Mouse (Mus musculus): ENCODE data around the gene Skint11. TPM values are rescaled to one million over a fixed set of nuclear protein-coding genes. Genes with fewer than 3 reads are reported as not detected.
"Not testable (repeated sequence)": the region's sequence is repeated elsewhere in the genome, so short reads cannot be mapped to it uniquely, and the experiment has no call there.

Gene Skint11
- not detected in 2 replicates for polyA plus RNA-seq (2015; fragmentation: Nextera tagmentation; extraction: Ambion mirVana)

DNA sequence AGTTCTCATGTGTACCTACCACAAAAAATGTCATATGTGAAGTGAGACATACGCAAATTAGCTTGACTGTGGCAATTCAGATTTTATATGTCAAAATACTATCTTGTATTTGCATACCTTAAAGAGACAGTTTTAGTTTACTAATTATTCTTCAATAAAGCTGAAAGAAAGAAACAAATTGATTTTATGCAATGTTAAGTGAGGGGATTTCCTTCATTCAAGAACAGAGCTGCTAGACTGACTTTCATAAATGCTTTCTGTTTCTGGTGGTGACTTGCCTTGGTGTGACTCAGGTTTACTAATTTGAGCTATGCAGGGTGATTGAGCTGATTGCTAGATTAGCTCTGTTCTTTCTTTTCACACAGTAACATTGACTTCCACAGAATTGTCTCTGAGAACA, at the start of gene Skint11:
Skint11 (plus strand) TSS at position 301 of the 400 bp plus-strand sequence.
- Histone ChIP-seq H3K9me3 (peaks cover 12% of the 10 kb centered on the region; the same call in 1 of the 2 replicates), H3K27me3 (no peaks in the 10 kb centered on the region), H3K9ac (replicated peaks) (no peak within 1 kb of the TSS), H3K27ac (no peak within 1 kb of the TSS), H3K36me3 (no peaks in the 10 kb centered on the region), H3K4me2 (replicated peaks) (no peak within 1 kb of the TSS), H3K4me3 (replicated peaks) (no peak within 1 kb of the TSS), H3K4me1 (replicated peaks) (no peaks in the 10 kb centered on the region)
- no peak for ATAC-seq
- 84% methylated on average over 1 of the region's 1 CpGs for WGBS

DNA sequence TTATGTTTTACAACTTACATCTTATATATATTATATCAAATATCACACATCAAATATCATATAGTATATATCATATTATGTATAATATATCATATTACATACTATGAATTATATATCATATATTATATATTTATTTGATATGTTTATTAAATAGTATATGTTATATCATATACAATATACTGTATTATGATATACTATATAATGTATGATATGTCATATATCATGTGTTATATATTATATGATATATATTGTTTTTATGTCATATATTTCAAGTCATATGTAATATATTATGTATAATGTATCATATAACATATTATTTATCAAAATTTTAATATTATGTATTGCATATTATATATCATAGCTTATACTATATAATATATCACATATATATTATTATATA, 2.0 kb upstream of the Skint11 start:
- Histone ChIP-seq H3K9me3 (peaks cover 12% of the 10 kb centered on the region; the same call in 1 of the 2 replicates), H3K4me1 (replicated peaks) (no peaks in the 10 kb centered on the region), H3K27me3 (no peaks in the 10 kb centered on the region), H3K4me2 (replicated peaks) (no peak overlapping the region), H3K4me3 (replicated peaks) (no peak overlapping the region), H3K27ac (no peak overlapping the region), H3K36me3 (no peaks in the 10 kb centered on the region), H3K9ac (replicated peaks) (no peak overlapping the region)
- ATAC-seq = no peak

DNA sequence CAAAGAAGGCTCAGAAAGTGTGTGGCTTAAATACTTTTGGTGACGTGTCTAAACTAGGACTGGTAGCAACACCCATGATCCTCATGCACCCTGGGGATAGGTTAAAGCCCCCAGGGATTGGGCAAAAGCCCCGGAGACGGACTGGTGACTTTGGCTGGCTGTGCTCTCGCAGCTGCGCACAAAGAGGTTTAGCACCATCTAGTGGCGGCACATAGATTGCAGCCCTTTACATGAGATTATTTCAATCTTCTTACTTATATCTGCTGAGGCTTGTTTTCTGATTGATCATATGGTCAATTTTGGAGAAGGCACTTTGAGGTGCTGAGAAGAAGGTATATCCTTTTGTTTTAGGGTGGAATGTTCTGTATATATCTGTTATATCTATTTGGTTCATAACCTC, 9.7 kb downstream of the Skint11 start:
- H3K36me3 ChIP-seq; ATAC-seq; H3K27me3 ChIP-seq; H3K4me1 ChIP-seq (replicated peaks); H3K9ac ChIP-seq (replicated peaks); H3K9me3 ChIP-seq; H3K27ac ChIP-seq; H3K4me3 ChIP-seq (replicated peaks); H3K4me2 ChIP-seq (replicated peaks): not testable (repeated sequence)
- 21% methylated on average over 6 of the region's 6 CpGs for WGBS

DNA sequence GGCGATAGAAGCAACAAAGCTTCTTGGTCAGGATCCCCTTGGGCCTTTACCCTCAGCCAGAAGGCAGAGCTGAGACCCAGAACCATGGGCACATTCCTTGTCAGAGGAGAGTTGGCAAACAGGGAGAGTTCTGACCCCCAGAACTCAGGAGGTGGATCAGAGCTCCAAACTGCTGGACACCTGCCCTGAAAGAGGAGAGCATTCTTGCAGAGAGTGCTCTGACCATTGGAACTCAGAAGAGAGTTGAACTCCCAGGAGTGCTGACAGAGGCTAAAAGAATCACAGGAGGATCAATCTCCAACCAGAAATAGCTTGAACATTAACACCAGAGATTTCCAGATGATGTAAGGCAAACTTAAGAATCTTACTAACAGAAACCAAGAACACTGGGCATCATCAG, 93.7 kb downstream of the Skint11 start:
- H3K4me2 ChIP-seq (replicated peaks); H3K36me3 ChIP-seq; H3K4me3 ChIP-seq (replicated peaks); H3K27me3 ChIP-seq; ATAC-seq; H3K4me1 ChIP-seq (replicated peaks); H3K9me3 ChIP-seq; H3K27ac ChIP-seq; H3K9ac ChIP-seq (replicated peaks): not testable (repeated sequence)
- 40% methylated on average over 1 of the region's 1 CpGs for WGBS

Other genes with a start within 250 kb of the Skint11 start
- not detected in 2 replicates for gene Skint5, start 163.9 kb upstream of the Skint11 start, polyA plus RNA-seq (2015; fragmentation: Nextera tagmentation; extraction: Ambion mirVana)
- gene Trabd2b, start 243.3 kb downstream of the Skint11 start, polyA plus RNA-seq (2015; fragmentation: Nextera tagmentation; extraction: Ambion mirVana) = 0.61 and 0.83 TPM in 2 replicates

Measured in midbrain, embryonic 13.5 days (tissue).